Mouse (Mus musculus) left cerebral cortex, adult 2 months (tissue): ENCODE results near the gene Kctd20. TPM values are rescaled to one million over a fixed set of nuclear protein-coding genes. Genes with fewer than 3 reads are reported as not detected.

Experiments used
- DNase-seq, 2 experiments: peaks; one replicate each; pipeline ENCODE4 v3.0.0; 2021 to 2022; ENCODE audit warnings: low spot score in 2 of 2, mixed read lengths in 1 of 2; ENCODE audit errors: extremely low spot score in 1 of 2
- H3K27ac ChIP-seq: fragments of 200-600 bp; 2 replicates; pipeline ENCODE4 v1.8.1; 2022
- H3K4me3 ChIP-seq: fragments of 200-600 bp; 2 replicates; pipeline ENCODE4 v1.8.1; 2022
- CTCF ChIP-seq: fragments of 200-600 bp; IDR thresholded peaks from 2 replicates; pipeline ENCODE4 v1.8.1; 2022; ENCODE audit warnings: antibody characterized with exemption, mild to moderate bottlenecking, moderate library complexity
- intact Hi-C: fragments of 180-260 bp; cut with DNase I; formaldehyde crosslinking; loops from one replicate; pipeline ENCODE4 v1.15.1; 2025
- total RNA-seq, 2 experiments: library from RNA; stranded (reverse); gene quantifications; 2 replicates each; pipeline ENCODE4 v1.2.3; 2021

The Kctd20 gene
- total RNA-seq, 2 experiments from 2014 or later = 65.2 to 74.7 TPM

DNA sequence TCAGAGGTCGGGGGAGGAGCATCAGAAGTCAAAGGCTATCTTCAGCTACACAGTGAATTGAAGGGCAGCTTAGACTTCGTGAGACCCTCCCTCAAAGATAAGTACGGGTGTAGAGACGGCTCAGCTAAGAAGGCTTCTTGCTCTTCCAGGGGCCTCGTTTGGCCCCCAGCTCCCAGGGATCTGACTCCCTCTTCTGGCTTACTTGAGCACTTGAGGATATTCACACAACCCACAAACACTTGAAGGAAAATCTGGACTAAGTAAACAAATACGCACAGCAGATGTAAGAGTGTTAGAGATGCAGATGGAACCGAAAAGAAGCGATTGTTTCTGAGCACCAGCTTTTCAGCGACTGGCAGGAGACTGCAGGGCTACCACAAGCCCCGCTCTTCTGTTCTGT is 8.8 kb downstream of the Kctd20 start:
- intact Hi-C loops = no loop called here

GRCm38 (mm10) chr17:28961596-28961995 is 9.8 kb downstream of the Kctd20 start:
- no peak overlapping the region for H3K4me3 ChIP-seq
- intact Hi-C loops = no loop called here
- DNase-seq = no peak
- no peak overlapping the region for H3K27ac ChIP-seq
- no peak for TF ChIP-seq CTCF

More for the DNA sequence above, 8.8 kb downstream of the Kctd20 start:
- no peak overlapping the region for H3K27ac ChIP-seq
- no peak for DNase-seq
- TF ChIP-seq CTCF = peak; percentile 18
- H3K4me3 ChIP-seq = no peak overlapping the region

- TF ChIP-seq CTCF = no peak
- Histone ChIP-seq H3K27ac (no peak overlapping the region), H3K4me3 (no peak overlapping the region)
- intact Hi-C loops = no loop called here
- DNase-seq = no peak
Measured at GRCm38 (mm10) chr17:28967021-28967610, 15.4 kb downstream of the Kctd20 start.

GRCm38 (mm10) chr17:28970122-28970521 is 18.4 kb downstream of the Kctd20 start:
- no peak for DNase-seq
- no peak for TF ChIP-seq CTCF
- intact Hi-C loops = no loop called here

DNA sequence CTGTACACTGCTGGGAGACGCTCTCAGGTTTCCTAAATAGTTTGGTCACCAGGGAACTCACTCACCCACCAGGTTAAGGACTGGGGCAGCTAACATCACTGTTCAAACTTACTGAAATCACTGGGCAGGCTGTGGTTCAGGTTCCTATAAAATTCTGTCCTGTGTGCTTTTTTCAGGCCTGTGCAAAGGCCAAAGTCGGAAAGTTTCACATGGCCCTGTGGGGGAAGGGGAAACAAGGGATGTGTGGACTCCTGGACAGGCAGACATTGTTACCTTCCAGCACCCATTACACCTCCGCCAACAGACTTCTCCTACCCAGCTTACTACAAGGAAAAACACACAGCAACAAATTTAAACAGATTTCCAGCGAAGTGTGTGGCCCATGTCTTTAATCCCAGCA is 27.3 kb downstream of the Kctd20 start:
- TF ChIP-seq CTCF = no peak
- intact Hi-C loops = no loop called here
- no peak overlapping the region for H3K27ac ChIP-seq
- DNase-seq = no peak
- H3K4me3 ChIP-seq = no peak overlapping the region

More at GRCm38 (mm10) chr17:28970122-28970521, 18.4 kb downstream of the Kctd20 start:
- no peak overlapping the region for H3K27ac ChIP-seq
- H3K4me3 ChIP-seq = no peak overlapping the region

- no peak overlapping the region for H3K4me3 ChIP-seq
- no peak for TF ChIP-seq CTCF
- no peak overlapping the region for H3K27ac ChIP-seq
- DNase-seq = no peak
- intact Hi-C loops = no loop called here
Measured at GRCm38 (mm10) chr17:28981081-28981480, 29.3 kb downstream of the Kctd20 start.

DNA sequence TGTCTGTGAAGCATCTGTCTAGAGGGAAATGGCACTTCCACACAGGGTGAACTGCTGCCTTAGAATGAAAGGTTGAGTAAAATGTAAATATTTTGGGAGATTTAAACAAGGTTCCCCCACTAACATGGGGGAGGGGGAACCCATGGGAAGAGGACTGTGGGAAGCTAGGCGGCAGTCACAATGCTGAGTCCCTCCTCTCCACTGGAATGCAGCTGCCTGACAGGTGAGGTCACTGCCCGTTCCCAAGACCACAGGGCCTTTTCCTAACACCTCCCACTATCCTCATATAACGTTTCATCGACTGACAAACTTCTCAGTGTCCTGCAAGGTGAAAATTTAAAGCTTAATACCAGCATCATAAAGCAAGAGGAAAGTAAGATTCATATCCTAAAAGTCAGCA is 30.8 kb downstream of the Kctd20 start:
- no peak overlapping the region for H3K27ac ChIP-seq
- no peak for TF ChIP-seq CTCF
- DNase-seq = no peak
- intact Hi-C loops = no loop called here
- H3K4me3 ChIP-seq = no peak overlapping the region

DNA sequence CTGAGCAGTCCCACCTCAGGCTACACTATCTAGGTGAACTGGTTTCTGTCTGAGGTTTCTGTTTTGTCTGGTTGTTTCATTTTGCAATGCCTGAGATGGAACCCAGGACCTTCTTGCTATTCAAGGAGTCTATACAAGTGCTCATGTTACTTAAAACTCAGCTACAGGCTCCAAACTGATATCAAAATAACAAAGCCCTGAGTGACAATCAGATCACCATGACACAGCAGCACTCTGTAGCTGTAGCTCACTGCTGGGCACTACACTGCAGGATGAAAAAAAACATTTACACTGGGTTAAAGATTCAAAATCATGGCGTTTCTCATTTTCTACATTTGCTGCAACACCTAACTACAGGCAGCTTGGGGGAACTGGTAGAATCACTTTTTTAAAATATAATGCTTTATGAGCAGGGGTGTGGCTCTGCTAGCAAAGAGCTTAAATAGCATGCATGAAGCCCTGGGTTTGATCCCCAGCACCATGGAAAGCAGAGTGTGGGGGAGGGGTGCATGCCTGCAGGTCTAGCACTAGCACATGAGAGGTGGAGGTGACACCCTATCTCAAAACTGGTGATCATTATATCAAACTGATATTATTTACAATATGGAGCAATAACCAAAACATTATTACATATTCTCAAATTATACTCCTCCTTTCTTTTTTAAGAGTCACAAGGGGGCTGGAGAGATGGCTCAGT is 33.1 kb downstream of the Kctd20 start:
- DNase-seq = no peak
- Histone ChIP-seq H3K4me3 (no peak overlapping the region), H3K27ac (no peak overlapping the region)
- intact Hi-C loops = loop anchor here (5.0 kb wide), 2 partner anchors 37 to 112 kb away; no protein-coding TSS in a partner anchor
- no peak for TF ChIP-seq CTCF

DNA sequence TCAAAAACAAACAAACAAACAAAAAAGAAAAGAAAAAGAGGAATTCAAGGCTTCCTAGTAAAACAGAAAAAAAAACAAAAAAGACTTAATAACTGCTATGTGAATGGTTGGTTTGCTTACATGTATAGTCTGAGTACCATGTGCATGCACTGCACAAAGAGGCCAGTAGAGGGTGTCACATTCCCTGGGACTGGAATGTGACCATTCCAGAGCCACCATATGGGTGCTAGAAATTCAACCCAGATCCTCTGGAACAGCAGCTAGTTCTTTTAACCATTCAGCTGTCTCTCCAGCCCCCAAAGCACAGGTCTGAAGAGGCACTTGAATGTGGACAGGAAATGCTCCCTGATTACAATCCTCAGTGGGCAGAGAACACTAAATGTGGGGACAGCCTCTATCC is 35.1 kb downstream of the Kctd20 start:
- no peak for DNase-seq
- no peak overlapping the region for H3K27ac ChIP-seq
- H3K4me3 ChIP-seq = no peak overlapping the region
- TF ChIP-seq CTCF = peak; percentile 59
- intact Hi-C loops = loop anchor here (5.0 kb wide), 2 partner anchors 35 to 110 kb away; no protein-coding TSS in a partner anchor

DNA sequence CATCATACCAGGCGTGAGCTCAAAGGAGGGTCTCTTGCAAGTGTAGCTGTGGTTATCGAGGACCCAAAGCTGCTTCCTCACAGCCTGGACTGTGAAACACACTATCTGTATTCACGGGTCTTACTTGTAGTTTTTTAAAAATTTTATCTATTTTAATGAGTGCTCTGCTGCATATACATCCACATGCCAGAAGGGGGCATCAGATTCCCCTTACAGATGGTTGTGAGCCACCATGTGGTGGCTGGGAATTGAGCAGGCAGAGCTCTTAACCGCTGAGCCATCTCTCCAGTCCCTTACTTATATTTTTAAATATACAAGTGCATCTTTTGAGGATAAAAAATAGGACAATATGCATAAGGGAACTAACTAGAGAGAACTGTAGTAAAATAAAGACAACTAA is 36.0 kb downstream of the Kctd20 start:
- Histone ChIP-seq H3K4me3 (no peak overlapping the region), H3K27ac (no peak overlapping the region)
- no peak for DNase-seq
- peak; percentile 85 for TF ChIP-seq CTCF
- intact Hi-C loops = loop anchor here (5.0 kb wide), 2 partner anchors 35 to 110 kb away; no protein-coding TSS in a partner anchor

DNA sequence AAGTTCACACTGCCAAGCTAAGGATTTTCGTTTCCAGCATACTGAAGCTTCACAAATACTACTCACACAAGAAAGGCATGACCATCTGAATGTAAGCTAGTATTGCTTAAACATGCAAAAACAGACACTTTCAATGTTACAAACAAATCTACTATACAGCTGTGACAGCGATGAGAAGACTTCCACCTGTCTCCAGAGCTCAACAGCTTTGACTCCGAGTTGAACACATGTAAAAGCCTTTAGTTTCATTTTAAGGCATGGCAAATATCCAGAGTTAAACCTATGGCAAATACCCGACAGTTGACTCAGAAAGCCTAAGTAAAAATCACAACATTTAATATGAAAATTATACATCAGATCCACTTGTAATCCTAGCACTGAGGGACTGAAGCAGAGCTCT is 36.5 kb downstream of the Kctd20 start:
- intact Hi-C loops = loop anchor here (5.0 kb wide), 2 partner anchors 34 to 109 kb away; no protein-coding TSS in a partner anchor
- DNase-seq = no peak
- Histone ChIP-seq H3K27ac (no peak overlapping the region), H3K4me3 (no peak overlapping the region)
- no peak for TF ChIP-seq CTCF

GRCm38 (mm10) chr17:28988996-28989395 is 37.2 kb downstream of the Kctd20 start:
- intact Hi-C loops = loop anchor here (5.0 kb wide), 2 partner anchors 33 to 108 kb away; no protein-coding TSS in a partner anchor
- no peak for DNase-seq
- H3K4me3 ChIP-seq = no peak overlapping the region
- H3K27ac ChIP-seq = no peak overlapping the region
- no peak for TF ChIP-seq CTCF
